Mouse (Mus musculus) midbrain, embryonic 15.5 days (tissue): ENCODE measurements at regions not wholly inside any gene's neighbourhood (a gene's known extent, or its start where the extent isn't known, plus 50 kb on each side); places are given as distances from the start of the nearest gene placed in this dataset.
"Not testable (repeated sequence)": the region's sequence is repeated elsewhere in the genome, so short reads cannot be mapped to it uniquely, and the experiment has no call there.

Source experiments
- ATAC-seq: fragments of 200-750 bp; cut with Nextera tagmentation; replicated peaks from 2 replicates; pipeline ENCODE4 v1.8.0; 2017; ENCODE audit warnings: moderate TSS enrichment
- H3K27ac ChIP-seq: fragments of 300-500 bp; sonication (generic); 2 replicates; pipeline ENCODE4 v1.5.1; 2015; ENCODE audit warnings: mild to moderate bottlenecking, inconsistent platforms
- H3K27me3 ChIP-seq: fragments of 300-500 bp; sonication (generic); replicated peaks from 2 replicates; pipeline ENCODE4 v1.6.1; 2015; ENCODE audit warnings: inconsistent platforms
- H3K36me3 ChIP-seq: fragments of 300-500 bp; sonication (generic); replicated peaks from 2 replicates; pipeline ENCODE4 v1.6.1; 2015; ENCODE audit warnings: inconsistent platforms
- H3K4me1 ChIP-seq: fragments of 300-500 bp; sonication (generic); 2 replicates; pipeline ENCODE4 v1.6.1; 2015; ENCODE audit warnings: inconsistent platforms
- H3K4me2 ChIP-seq: fragments of 300-500 bp; sonication (generic); 2 replicates; pipeline ENCODE4 v1.6.1; 2015; ENCODE audit warnings: inconsistent platforms, mild to moderate bottlenecking, moderate library complexity
- H3K4me3 ChIP-seq: fragments of 300-500 bp; sonication (generic); 2 replicates; pipeline ENCODE4 v1.5.1; 2015; ENCODE audit warnings: mild to moderate bottlenecking, inconsistent platforms
- H3K9ac ChIP-seq: fragments of 300-500 bp; sonication (generic); 2 replicates; pipeline ENCODE4 v1.6.1; 2015; ENCODE audit warnings: mild to moderate bottlenecking, inconsistent platforms
- H3K9me3 ChIP-seq: fragments of 300-500 bp; sonication (generic); 2 replicates; pipeline ENCODE4 v1.6.1; 2016; ENCODE audit warnings: inconsistent platforms
- WGBS: fragments of 180-500 bp; shearing (Covaris S2); methylation state at CpG from one replicate; pipeline ENCODE4 v1.1.7; 2015; ENCODE audit warnings: mixed read lengths; 5-methylcytosine and 5-hydroxymethylcytosine counted together

- H3K4me2 ChIP-seq: no peak overlapping the region
- no peak overlapping the region for H3K9ac ChIP-seq
- no peaks in the 10 kb centered on the region for H3K36me3 ChIP-seq
- ATAC-seq: no peak
- WGBS: 87% methylated on average over 5 of the region's 5 CpGs
- H3K27me3 ChIP-seq: no peaks in the 10 kb centered on the region
- H3K4me3 ChIP-seq: no peak overlapping the region
- no peak overlapping the region for H3K27ac ChIP-seq
- no peaks in the 10 kb centered on the region for H3K9me3 ChIP-seq
- H3K4me1 ChIP-seq: no peaks in the 10 kb centered on the region
These were observed 322.5 kb downstream of the Abcc12 start for GRCm38 (mm10) chr8:86258011-86258410.

GRCm38 (mm10) chr8:86255431-86255830 is 325.1 kb downstream of the Abcc12 start:
- no peaks in the 10 kb centered on the region for H3K36me3 ChIP-seq
- H3K4me3 ChIP-seq: no peak overlapping the region
- no peak overlapping the region for H3K4me2 ChIP-seq
- no peak overlapping the region for H3K27ac ChIP-seq
- ATAC-seq: no peak
- no peak overlapping the region for H3K9ac ChIP-seq
- no peaks in the 10 kb centered on the region for H3K4me1 ChIP-seq
- no peaks in the 10 kb centered on the region for H3K27me3 ChIP-seq
- no peaks in the 10 kb centered on the region for H3K9me3 ChIP-seq

- Histone ChIP-seq H3K4me3 (no peak overlapping the region), H3K27ac (no peak overlapping the region), H3K27me3 (no peaks in the 10 kb centered on the region), H3K9ac (no peak overlapping the region), H3K9me3 (no peaks in the 10 kb centered on the region), H3K36me3 (no peaks in the 10 kb centered on the region), H3K4me2 (no peak overlapping the region), H3K4me1 (no peaks in the 10 kb centered on the region)
- no peak for ATAC-seq
- 86% methylated on average over 1 of the region's 1 CpGs for WGBS
These were observed 325.8 kb downstream of the Abcc12 start for GRCm38 (mm10) chr8:86254680-86255079.

GRCm38 (mm10) chr8:86252696-86253355 is 327.7 kb downstream of the Abcc12 start:
- H3K4me1 ChIP-seq: no peaks in the 10 kb centered on the region
- ATAC-seq: no peak
- H3K9ac ChIP-seq: no peak overlapping the region
- WGBS: 87% methylated on average over 4 of the region's 4 CpGs
- no peaks in the 10 kb centered on the region for H3K9me3 ChIP-seq
- H3K4me2 ChIP-seq: no peak overlapping the region
- H3K27me3 ChIP-seq: no peaks in the 10 kb centered on the region
- no peak overlapping the region for H3K4me3 ChIP-seq
- no peak overlapping the region for H3K27ac ChIP-seq
- H3K36me3 ChIP-seq: no peaks in the 10 kb centered on the region

- 92% methylated on average over 4 of the region's 4 CpGs for WGBS
- Histone ChIP-seq H3K9ac (no peak overlapping the region), H3K4me3 (no peak overlapping the region)
These were observed 345.8 kb downstream of the Abcc12 start for GRCm38 (mm10) chr8:86234696-86235095.

GRCm38 (mm10) chr8:86231994-86232393 is 348.5 kb downstream of the Abcc12 start:
- H3K4me3 ChIP-seq, H3K27ac ChIP-seq, H3K4me1 ChIP-seq, H3K36me3 ChIP-seq, H3K9me3 ChIP-seq, H3K4me2 ChIP-seq, ATAC-seq, H3K27me3 ChIP-seq, H3K9ac ChIP-seq: not testable (repeated sequence)
- WGBS: 80% methylated on average over 6 of the region's 6 CpGs

More at GRCm38 (mm10) chr8:86234696-86235095, 345.8 kb downstream of the Abcc12 start:
- Histone ChIP-seq H3K9me3 (no peaks in the 10 kb centered on the region), H3K4me2 (no peak overlapping the region), H3K27me3 (no peaks in the 10 kb centered on the region), H3K4me1 (no peaks in the 10 kb centered on the region), H3K27ac (no peak overlapping the region), H3K36me3 (no peaks in the 10 kb centered on the region)
- no peak for ATAC-seq

GRCm38 (mm10) chr8:86224851-86225250 is 355.6 kb downstream of the Abcc12 start:
- Histone ChIP-seq H3K27me3 (no peaks in the 10 kb centered on the region), H3K4me3 (no peak overlapping the region), H3K4me2 (no peak overlapping the region), H3K27ac (no peak overlapping the region), H3K9ac (no peak overlapping the region), H3K36me3 (no peaks in the 10 kb centered on the region), H3K9me3 (no peaks in the 10 kb centered on the region), H3K4me1 (no peaks in the 10 kb centered on the region; the same call in 1 of the 2 replicates)
- whole genome bisulfite sequencing: 50% methylated on average over 4 of the region's 4 CpGs
- no peak for ATAC-seq

GRCm38 (mm10) chr8:86222715-86223114 is 357.8 kb downstream of the Abcc12 start:
- Histone ChIP-seq H3K9ac (no peak overlapping the region), H3K4me1 (no peaks in the 10 kb centered on the region; the same call in 1 of the 2 replicates), H3K27me3 (no peaks in the 10 kb centered on the region), H3K4me2 (no peak overlapping the region), H3K4me3 (no peak overlapping the region), H3K27ac (no peak overlapping the region), H3K36me3 (no peaks in the 10 kb centered on the region), H3K9me3 (no peaks in the 10 kb centered on the region)
- ATAC-seq: no peak
- WGBS: 89% methylated on average over 7 of the region's 7 CpGs

GRCm38 (mm10) chr8:86222228-86222627 is 358.3 kb downstream of the Abcc12 start:
- 95% methylated on average over 4 of the region's 4 CpGs for WGBS
- Histone ChIP-seq H3K36me3 (no peaks in the 10 kb centered on the region), H3K9me3 (no peaks in the 10 kb centered on the region), H3K4me2 (no peak overlapping the region), H3K9ac (no peak overlapping the region), H3K27me3 (no peaks in the 10 kb centered on the region), H3K4me3 (no peak overlapping the region), H3K27ac (no peak overlapping the region), H3K4me1 (no peaks in the 10 kb centered on the region; the same call in 1 of the 2 replicates)
- no peak for ATAC-seq

- H3K36me3 ChIP-seq: no peaks in the 10 kb centered on the region
- H3K4me2 ChIP-seq: no peak overlapping the region
- H3K4me1 ChIP-seq: no peaks in the 10 kb centered on the region
- H3K27me3 ChIP-seq: no peaks in the 10 kb centered on the region
- no peaks in the 10 kb centered on the region for H3K9me3 ChIP-seq
- 90% methylated on average over 8 of the region's 8 CpGs for WGBS
- no peak overlapping the region for H3K9ac ChIP-seq
- no peak overlapping the region for H3K27ac ChIP-seq
- no peak for ATAC-seq
- no peak overlapping the region for H3K4me3 ChIP-seq
These were observed 366.1 kb downstream of the Abcc12 start for GRCm38 (mm10) chr8:86214399-86214798.

GRCm38 (mm10) chr8:86212461-86212860 is 368.0 kb downstream of the Abcc12 start:
- WGBS: 96% methylated on average over 2 of the region's 2 CpGs
- Histone ChIP-seq H3K27ac (no peak overlapping the region), H3K4me2 (no peak overlapping the region), H3K36me3 (no peaks in the 10 kb centered on the region), H3K9me3 (no peaks in the 10 kb centered on the region), H3K4me1 (no peaks in the 10 kb centered on the region), H3K27me3 (no peaks in the 10 kb centered on the region), H3K9ac (no peak overlapping the region), H3K4me3 (no peak overlapping the region)
- ATAC-seq: no peak

GRCm38 (mm10) chr8:86208812-86209262 is 368.1 kb downstream of the Phkb start:
- ATAC-seq: no peak
- Histone ChIP-seq H3K9ac (no peak overlapping the region), H3K9me3 (no peaks in the 10 kb centered on the region), H3K36me3 (no peaks in the 10 kb centered on the region), H3K4me3 (no peak overlapping the region), H3K27me3 (no peaks in the 10 kb centered on the region), H3K4me2 (no peak overlapping the region), H3K4me1 (no peaks in the 10 kb centered on the region), H3K27ac (no peak overlapping the region)
- 71% methylated on average over 5 of the region's 5 CpGs for WGBS

GRCm38 (mm10) chr8:86204421-86205229 is 363.9 kb downstream of the Phkb start:
- no peaks in the 10 kb centered on the region for H3K36me3 ChIP-seq
- H3K27ac ChIP-seq: no peak overlapping the region
- no peak overlapping the region for H3K9ac ChIP-seq
- no peaks in the 10 kb centered on the region for H3K27me3 ChIP-seq
- no peaks in the 10 kb centered on the region for H3K9me3 ChIP-seq
- H3K4me2 ChIP-seq: no peak overlapping the region
- ATAC-seq: no peak
- WGBS: 41% methylated on average over 6 of the region's 6 CpGs
- peaks cover 8% of the 10 kb centered on the region; the same call in 1 of the 2 replicates for H3K4me1 ChIP-seq
- no peak overlapping the region for H3K4me3 ChIP-seq
